Mouse (Mus musculus): ENCODE data around the gene Kcnk3.

GRCm38 (mm10) chr5:30626331-30627105 lies 38.5 kb downstream of the Kcnk3 start:
- TF ChIP-seq CTCF (IDR thresholded peaks at IDR 0.05; ENCODE audit: extremely low read depth, insufficient read depth, low read length), result no peak
- TF ChIP-seq POLR2A (IDR thresholded peaks at IDR 0.05; ENCODE audit: extremely low read depth, insufficient read depth, low read length), result no peak
